Comparison of ENCODE assay signal across 25 mouse cellular contexts in genomic region chr10:87973911-87974631, GRCm38 (mm10).
A peak's percentile ranks its signal among the peaks of the same experiment; 100 is the strongest.
DNase-seq lines count a peak whose midpoint lies in the region; ATAC-seq and TF ChIP-seq lines count a peak whose summit lies in the region.
"Had no signal": no experiment of that assay in that cellular context is flagged by ENCODE, and none has a peak within 500 bp of the region (broad histone marks: within the 10 kb centered on the region; RNA-seq: fewer than 3 reads in every experiment).

No protein-coding gene starts in this region.

- 54% methylated on average over 4 of the region's 4 CpGs for WGBS in embryonic facial prominence, embryonic 14.5 days
- 75% methylated on average over 4 of the region's 4 CpGs for WGBS in embryonic facial prominence, embryonic 10.5 days
- 37% methylated on average over 4 of the region's 4 CpGs for WGBS in kidney, postnatal 0 days
- 42% methylated on average over 4 of the region's 4 CpGs for WGBS in lung, postnatal 0 days

- H3K36me3 ChIP-seq in embryonic facial prominence, embryonic 14.5 days (ENCODE audit: control insufficient read depth, insufficient read depth, low read length) = no peaks in the 10 kb centered on the region
- H3K36me3 ChIP-seq in embryonic facial prominence, embryonic 10.5 days (replicated peaks) = no peaks in the 10 kb centered on the region
- H3K36me3 ChIP-seq in kidney, postnatal 0 days (ENCODE audit: insufficient read depth, low read length) = no peaks in the 10 kb centered on the region
- H3K36me3 ChIP-seq in lung, postnatal 0 days (ENCODE audit: insufficient read depth, low read length) = no peaks in the 10 kb centered on the region
- H3K36me3 ChIP-seq: embryonic facial prominence, embryonic 12.5 days; G1E; heart, embryonic 15.5 days had no signal

- no peaks in the 10 kb centered on the region for H3K4me1 ChIP-seq in embryonic facial prominence, embryonic 14.5 days (ENCODE audit: control insufficient read depth, insufficient read depth, low read length)
- H3K4me1 ChIP-seq in embryonic facial prominence, embryonic 10.5 days = no peaks in the 10 kb centered on the region
- H3K4me1 ChIP-seq in kidney, postnatal 0 days (replicated peaks; ENCODE audit: insufficient read depth, low read length) = no peaks in the 10 kb centered on the region
- no peaks in the 10 kb centered on the region for H3K4me1 ChIP-seq in lung, postnatal 0 days (ENCODE audit: insufficient read depth, low read depth, low read length)
- H3K4me1 ChIP-seq: embryonic facial prominence, embryonic 12.5 days; heart, embryonic 15.5 days had no signal

- H3K27ac ChIP-seq in embryonic facial prominence, embryonic 14.5 days (replicated peaks; ENCODE audit: low read depth, low read length) = no peak overlapping the region
- H3K27ac ChIP-seq in embryonic facial prominence, embryonic 10.5 days (replicated peaks) = no peak overlapping the region
- H3K27ac ChIP-seq in kidney, postnatal 0 days = no peak overlapping the region
- H3K27ac ChIP-seq in lung, postnatal 0 days (ENCODE audit: low read length) = no peak overlapping the region
- H3K27ac ChIP-seq: embryonic facial prominence, embryonic 12.5 days; heart, adult 2 months; heart, embryonic 15.5 days; hindbrain, embryonic 14.5 days had no signal

- no peak for TF ChIP-seq CTCF in kidney, postnatal 0 days (IDR thresholded peaks at IDR 0.05; ENCODE audit: low read depth)
- TF ChIP-seq CTCF in lung, postnatal 0 days (IDR thresholded peaks at IDR 0.05) = no peak

- no peak for ATAC-seq in embryonic facial prominence, embryonic 14.5 days (ENCODE audit: low read depth)
- no peak for ATAC-seq in kidney, postnatal 0 days (replicated peaks; ENCODE audit: low FRiP score, low read depth)
- no peak for ATAC-seq in lung, postnatal 0 days
- ATAC-seq: activated CD4-positive, CD25-positive, alpha-beta regulatory T cell, adult 4 months; CD4-positive, CD25-positive, alpha-beta regulatory T cell, adult 4 months; forebrain, embryonic 16.5 days had no signal

- TF ChIP-seq EP300 in lung, postnatal 0 days (IDR thresholded peaks at IDR 0.05) = no peak

- H3K27me3 ChIP-seq in embryonic facial prominence, embryonic 14.5 days (replicated peaks; ENCODE audit: control insufficient read depth, insufficient read depth, low read length) = no peaks in the 10 kb centered on the region
- no peaks in the 10 kb centered on the region for H3K27me3 ChIP-seq in embryonic facial prominence, embryonic 10.5 days (replicated peaks; ENCODE audit: low read depth, poor library complexity, severe bottlenecking)
- H3K27me3 ChIP-seq in kidney, postnatal 0 days (ENCODE audit: insufficient read depth, low read length) = no peaks in the 10 kb centered on the region
- no peaks in the 10 kb centered on the region for H3K27me3 ChIP-seq in lung, postnatal 0 days (replicated peaks; ENCODE audit: insufficient read depth, low read length)
- H3K27me3 ChIP-seq: embryonic facial prominence, embryonic 12.5 days; heart, embryonic 15.5 days had no signal

- peak; percentile 15 for DNase-seq in embryonic facial prominence, embryonic 14.5 days (ENCODE audit: low spot score)
- no peak for DNase-seq in embryonic facial prominence, embryonic 10.5 days (ENCODE audit: low spot score)
- DNase-seq in kidney, postnatal 0 days (ENCODE audit: low spot score) = peak; percentile 28
- no peak for DNase-seq in kidney, adult 11 months
- DNase-seq in lung, postnatal 10 days = peak; percentile 11
- no peak for DNase-seq in lung, postnatal 0 days (ENCODE audit: low spot score)
- peak; percentile 55 for DNase-seq in adipocyte (ENCODE audit: low spot score)
- DNase-seq in cerebellum, adult 9-11 months = no peak
- DNase-seq: adrenal gland, adult 2 months; adrenal gland, postnatal 25 days; B cell, adult 2 months; cerebellum, adult 2 months; cerebellum, postnatal 14 days; embryo, embryonic 11 days; gastrocnemius, postnatal 14 days; heart, adult 2 months; heart, postnatal 14 days had no signal

- no peak overlapping the region for H3K4me2 ChIP-seq in embryonic facial prominence, embryonic 14.5 days (ENCODE audit: low read depth, low read length)
- no peak overlapping the region for H3K4me2 ChIP-seq in kidney, postnatal 0 days (ENCODE audit: low read length)
- H3K4me2 ChIP-seq in lung, postnatal 0 days (replicated peaks; ENCODE audit: low read depth, low read length) = no peak overlapping the region
- H3K4me2 ChIP-seq: embryonic facial prominence, embryonic 12.5 days; heart, embryonic 11.5 days; heart, embryonic 15.5 days; hindbrain, embryonic 14.5 days had no signal

- no peak overlapping the region for H3K4me3 ChIP-seq in embryonic facial prominence, embryonic 14.5 days (ENCODE audit: low read depth, low read length)
- H3K4me3 ChIP-seq in embryonic facial prominence, embryonic 10.5 days = no peak overlapping the region
- no peak overlapping the region for H3K4me3 ChIP-seq in kidney, postnatal 0 days (replicated peaks; ENCODE audit: low read depth, low read length)
- H3K4me3 ChIP-seq in lung, postnatal 0 days (ENCODE audit: low read depth, low read length) = no peak overlapping the region
- H3K4me3 ChIP-seq: embryonic facial prominence, embryonic 12.5 days; heart, adult 2 months; heart, embryonic 15.5 days had no signal

- no peak overlapping the region for H3K9ac ChIP-seq in embryonic facial prominence, embryonic 14.5 days (ENCODE audit: low read depth, low read length)
- H3K9ac ChIP-seq in kidney, postnatal 0 days (ENCODE audit: low read depth, low read length) = no peak overlapping the region
- H3K9ac ChIP-seq in lung, postnatal 0 days (replicated peaks; ENCODE audit: low read depth) = no peak overlapping the region
- H3K9ac ChIP-seq: embryonic facial prominence, embryonic 12.5 days; heart, embryonic 15.5 days; hindbrain, embryonic 14.5 days had no signal

- H3K9me3 ChIP-seq in embryonic facial prominence, embryonic 14.5 days (ENCODE audit: control insufficient read depth, low read length) = no peaks in the 10 kb centered on the region
- no peaks in the 10 kb centered on the region for H3K9me3 ChIP-seq in embryonic facial prominence, embryonic 10.5 days
- H3K9me3 ChIP-seq in kidney, postnatal 0 days (replicated peaks; ENCODE audit: low read length) = no peaks in the 10 kb centered on the region
- H3K9me3 ChIP-seq in lung, postnatal 0 days (ENCODE audit: low read length) = no peaks in the 10 kb centered on the region
- H3K9me3 ChIP-seq: embryonic facial prominence, embryonic 12.5 days; G1E; heart, embryonic 15.5 days had no signal

Comparison
In these comparisons a context has a peak if more than half of its experiments do, and no peak if none do; other contexts are left out.
1. DNase-seq: peak in embryonic facial prominence, embryonic 14.5 days (single experiment), kidney, postnatal 0 days (single experiment), lung, postnatal 10 days (single experiment) and adipocyte (single experiment); none in embryonic facial prominence, embryonic 10.5 days (single experiment), kidney, adult 11 months (single experiment), lung, postnatal 0 days (single experiment) and cerebellum, adult 9-11 months (single experiment).